Mouse (Mus musculus): ENCODE measurements around the gene Serpina3c. TPM values are rescaled to one million over a fixed set of nuclear protein-coding genes. Genes with fewer than 3 reads are reported as not detected.
"Not testable (repeated sequence)": the region's sequence is repeated elsewhere in the genome, so short reads cannot be mapped to it uniquely, and the experiment has no call there.

The Serpina3c gene
- polyA plus RNA-seq, 1 experiment = 89.8 TPM

DNA sequence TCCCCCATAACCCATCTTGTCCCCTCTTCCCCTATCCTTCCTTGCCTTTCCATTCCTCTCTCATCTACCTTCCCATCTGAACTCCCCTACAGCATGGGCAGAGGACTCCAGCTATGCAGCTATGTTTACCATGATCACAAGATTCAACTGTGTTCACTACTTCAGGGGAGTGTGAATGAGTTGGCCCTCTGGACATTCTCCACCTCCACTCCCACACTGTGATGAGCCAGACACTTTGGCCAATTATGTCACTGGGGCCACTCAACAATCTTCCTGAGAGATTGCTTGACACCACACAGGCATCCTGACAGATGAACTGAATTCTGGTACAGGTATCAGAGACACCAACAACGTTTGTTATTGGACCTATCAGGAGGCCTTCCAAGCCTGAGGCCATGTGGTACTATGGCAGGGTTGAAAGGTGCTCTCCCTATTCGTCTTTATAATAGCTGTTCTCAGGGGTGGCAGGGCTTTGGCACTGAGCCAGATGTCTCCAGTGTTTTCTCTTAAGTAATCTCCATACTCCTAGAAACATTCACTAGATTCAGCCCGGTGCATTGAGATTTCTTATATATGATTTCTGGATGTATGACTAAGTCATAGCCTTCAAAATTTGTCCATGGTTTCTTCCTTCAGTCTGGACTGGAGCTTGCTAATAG is 38.6 kb downstream of the Serpina3c start:
- no peak for DNase-seq (ENCODE audit: low read depth)

DNA sequence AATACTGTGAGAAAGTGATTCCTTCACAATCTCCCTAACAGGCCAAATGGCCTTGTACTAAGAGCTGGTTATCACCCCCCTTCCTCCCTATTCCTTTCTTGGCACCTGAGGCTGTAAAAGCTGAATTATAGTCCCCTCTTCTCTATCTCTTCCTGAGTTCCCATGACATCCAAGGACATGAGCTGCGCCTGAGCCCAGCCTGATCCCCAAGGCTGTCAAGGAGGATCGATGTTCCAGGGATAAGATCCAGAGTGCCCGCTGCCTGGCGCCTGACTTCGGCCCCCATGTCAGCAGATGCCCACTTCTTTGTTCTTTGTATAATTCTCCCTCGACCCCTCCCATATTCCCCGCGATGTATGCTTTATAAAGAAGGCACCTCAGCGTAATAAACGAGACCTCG is 41.3 kb downstream of the Serpina3c start, which contains the start of gene Serpina3a:
Gene Serpina3a (plus strand): TSS at position 392 of the 400 bp plus-strand sequence.
- not testable (repeated sequence) for DNase-seq (ENCODE audit: low read depth)

DNA sequence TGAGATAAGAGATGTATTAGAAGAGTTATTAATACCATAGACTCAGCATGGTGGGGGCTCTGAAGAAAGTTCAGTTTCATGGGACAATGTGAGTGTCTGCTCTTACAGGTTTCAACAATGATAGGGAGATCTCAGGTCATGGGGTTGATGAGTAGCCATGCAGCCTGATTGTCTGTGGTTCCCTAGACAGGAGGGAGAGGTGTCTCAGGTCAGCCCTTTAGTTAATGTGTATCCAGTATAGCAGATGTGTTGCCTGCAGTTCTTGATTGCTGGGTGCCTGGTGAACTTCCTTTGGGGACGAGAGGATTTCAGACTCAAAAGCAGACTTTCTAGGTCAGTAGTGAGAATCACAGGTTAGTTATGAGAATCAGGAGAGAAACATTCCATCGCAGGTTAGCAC is 45.2 kb downstream of the Serpina3c start:
- no peak for DNase-seq (ENCODE audit: low read depth)

DNA sequence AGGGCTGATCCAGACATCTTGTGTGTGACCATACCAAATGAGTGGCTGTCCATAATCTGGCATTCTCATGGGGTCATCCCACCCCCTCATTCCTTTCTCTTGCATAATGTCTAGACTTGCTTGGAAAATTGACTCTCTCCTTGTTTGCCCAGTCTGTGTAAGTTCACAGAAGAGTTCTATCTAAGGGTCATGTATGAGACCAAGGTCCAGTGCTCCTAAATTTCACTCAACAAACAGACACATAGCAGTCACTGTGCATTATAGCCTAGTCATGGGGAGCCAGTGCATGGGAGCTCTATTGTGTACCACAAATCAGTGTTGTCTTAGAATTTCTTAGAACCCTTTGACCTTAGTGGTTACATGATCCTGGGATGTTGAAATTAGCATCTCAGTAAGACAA is 46.8 kb downstream of the Serpina3c start:
- DNase-seq (ENCODE audit: low read depth) = no peak

GRCm38 (mm10) chr12:104105847-104106246 is 47.8 kb downstream of the Serpina3c start:
- DNase-seq (ENCODE audit: low read depth) = no peak

DNA sequence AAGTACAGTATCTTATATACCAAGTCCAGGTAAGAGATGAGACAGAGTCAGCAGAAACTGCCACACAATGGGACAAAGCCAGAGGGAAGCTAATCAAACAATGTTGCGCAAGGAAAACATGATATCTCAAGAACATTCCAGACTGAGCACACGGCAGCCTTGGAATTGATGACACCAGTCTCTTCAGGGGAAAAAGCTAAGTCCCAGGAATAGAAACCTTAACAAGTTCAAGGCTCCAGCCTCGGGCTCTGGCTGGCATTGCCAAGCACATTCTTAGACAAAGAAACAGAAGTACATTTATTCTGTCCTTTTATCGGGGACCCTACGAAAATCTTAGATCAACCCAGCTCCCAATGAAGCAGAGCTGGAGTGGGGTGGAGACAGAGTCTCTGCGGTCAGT is 52.9 kb downstream of the Serpina3c start, which contains the start of gene Serpina5:
Gene Serpina5 (plus strand): TSS at position 346 of the 400 bp plus-strand sequence.
- no peak for DNase-seq (ENCODE audit: low read depth)

Other genes with a start within 250 kb of the Serpina3c start
- 5.4 and 7.3 TPM in 2 replicates for gene Serpina1c, start 249.0 kb downstream of the Serpina3c start, polyA plus RNA-seq (2012; rRNA removed)
- 0.36 and 0.85 TPM in 2 replicates for gene Serpina1e, start 194.9 kb downstream of the Serpina3c start, polyA plus RNA-seq (2012; rRNA removed)
- gene Serpina11, start 163.9 kb downstream of the Serpina3c start, polyA plus RNA-seq (2012; rRNA removed) = not detected in 2 replicates
- not detected in 2 replicates for gene Serpina9, start 140.1 kb downstream of the Serpina3c start, polyA plus RNA-seq (2012; rRNA removed)
- 0.07 TPM in 1 of 2 replicates, not detected in the other for gene Serpina12, start 109.4 kb downstream of the Serpina3c start, polyA plus RNA-seq (2012; rRNA removed)
- gene Serpina5, start 52.8 kb downstream of the Serpina3c start, polyA plus RNA-seq (2012; rRNA removed) = 0.05 and 0.14 TPM in 2 replicates
- not detected in 2 replicates for gene Serpina3a, start 41.1 kb downstream of the Serpina3c start, polyA plus RNA-seq (2012; rRNA removed)
- 0.08 and 0.91 TPM in 2 replicates for gene Serpina3b, start 25.9 kb downstream of the Serpina3c start, polyA plus RNA-seq (2012; rRNA removed)
- 0.27 and 0.57 TPM in 2 replicates for gene Serpina3f, start 60.7 kb upstream of the Serpina3c start, polyA plus RNA-seq (2012; rRNA removed)
- gene Serpina3g, start 82.4 kb upstream of the Serpina3c start, polyA plus RNA-seq (2012; rRNA removed) = 2.4 and 3.2 TPM in 2 replicates
- gene Serpina3i, start 109.3 kb upstream of the Serpina3c start, polyA plus RNA-seq (2012; rRNA removed) = 1.1 and 1.3 TPM in 2 replicates
- 0.46 TPM in 1 of 2 replicates, not detected in the other for gene Serpina3j, start 160.7 kb upstream of the Serpina3c start, polyA plus RNA-seq (2012; rRNA removed)
- gene Serpina3k, start 184.6 kb upstream of the Serpina3c start, polyA plus RNA-seq (2012; rRNA removed) = 0.92 and 2.1 TPM in 2 replicates
- gene Serpina3m, start 184.6 kb upstream of the Serpina3c start, polyA plus RNA-seq (2012; rRNA removed) = 1.5 and 3.5 TPM in 2 replicates